Mouse (Mus musculus) liver, postnatal 0 days (tissue): Measurements from ENCODE around the gene Fpr2. TPM values are rescaled to one million over a fixed set of nuclear protein-coding genes. Genes with fewer than 3 reads are reported as not detected.
A peak's percentile ranks its signal among the peaks of the same experiment; 100 is the strongest.

ENCODE experiments used
- ATAC-seq: fragments of 200-750 bp; cut with Nextera tagmentation; 2 replicates; pipeline ENCODE4 v1.8.0; 2017; ENCODE audit warnings: mild to moderate bottlenecking, moderate library complexity
- DNase-seq: peaks from one replicate; pipeline ENCODE4 v3.0.0-alpha.2; 2016
- H3K27ac ChIP-seq: fragments of 300-500 bp; sonication (generic); 2 replicates; pipeline ENCODE4 v1.5.1; 2014; ENCODE audit warnings: antibody characterized with exemption, moderate library complexity, mild to moderate bottlenecking, low read depth
- H3K27me3 ChIP-seq: fragments of 300-500 bp; sonication (generic); 2 replicates; pipeline ENCODE4 v1.6.1; 2014; ENCODE audit warnings: low read length, control low read depth, mixed read lengths; ENCODE audit not compliant: insufficient read depth
- H3K36me3 ChIP-seq: fragments of 300-500 bp; sonication (generic); replicated peaks from 2 replicates; pipeline ENCODE4 v1.6.1; 2014; ENCODE audit warnings: mild to moderate bottlenecking, control low read depth, low read length, moderate library complexity, mixed read lengths; ENCODE audit not compliant: insufficient read depth
- H3K4me1 ChIP-seq: fragments of 300-500 bp; sonication (generic); 2 replicates; pipeline ENCODE4 v1.6.1; 2014; ENCODE audit warnings: antibody characterized with exemption, mild to moderate bottlenecking, control low read depth; ENCODE audit not compliant: insufficient read depth
- H3K4me2 ChIP-seq: fragments of 300-500 bp; sonication (generic); 2 replicates; pipeline ENCODE4 v1.6.1; 2014; ENCODE audit warnings: low read depth, mild to moderate bottlenecking, low read length, moderate library complexity, mixed read lengths
- H3K4me3 ChIP-seq: fragments of 300-500 bp; sonication (generic); 2 replicates; pipeline ENCODE4 v1.5.1; 2014; ENCODE audit warnings: low read depth, low read length
- H3K9ac ChIP-seq: fragments of 300-500 bp; sonication (generic); replicated peaks from 2 replicates; pipeline ENCODE4 v1.6.1; 2014; ENCODE audit warnings: mild to moderate bottlenecking, moderate library complexity
- H3K9me3 ChIP-seq: fragments of 300-500 bp; sonication (generic); 2 replicates; pipeline ENCODE4 v1.6.1; 2016; ENCODE audit warnings: mild to moderate bottlenecking, control low read depth, low read length, mixed read lengths
- CTCF ChIP-seq: sonication (generic); IDR thresholded peaks from 2 replicates; pipeline ENCODE4 v1.5.1; 2016; ENCODE audit warnings: antibody characterized with exemption, low read depth
- EP300 ChIP-seq: IDR thresholded peaks from 2 replicates; pipeline ENCODE4 v1.6.1; 2016; ENCODE audit warnings: antibody characterized with exemption, low read depth, mild to moderate bottlenecking
- WGBS: fragments of 180-500 bp; shearing (Covaris S2); extraction: QIAGEN DNeasy Blood & Tissue Kit; methylation state at CpG from one replicate; pipeline ENCODE4 v1.1.7; 2014; ENCODE audit not compliant: insufficient replicate concordance; 5-methylcytosine and 5-hydroxymethylcytosine counted together
- polyA plus RNA-seq: library from polyadenylated mRNA; unstranded; fragments of >200 nt; fragmentation: Nextera tagmentation; extraction: Ambion mirVana; gene quantifications from 2 replicates; pipeline ENCODE4 v1.2.1, GENCODE M21; 2015

The Fpr2 gene
- polyA plus RNA-seq, 1 experiment from 2014 or later = 9.3 TPM

GRCm38 (mm10) chr17:17871697-17872096, 15.9 kb upstream of the Fpr2 start:
- H3K9me3 ChIP-seq = no peaks in the 10 kb centered on the region
- no peak overlapping the region for H3K9ac ChIP-seq
- H3K4me2 ChIP-seq = no peak overlapping the region
- no peaks in the 10 kb centered on the region for H3K36me3 ChIP-seq
- H3K4me1 ChIP-seq = 0 out of 2 replicates have a peak, but pooled peaks cover 4% of the 10 kb centered on the region
- peak overlapping the region; percentile 56 for H3K27ac ChIP-seq
- WGBS = 31% methylated on average over 2 of the region's 2 CpGs
- H3K4me3 ChIP-seq = no peak overlapping the region
- H3K27me3 ChIP-seq = no peaks in the 10 kb centered on the region
- TF ChIP-seq EP300 (peak; percentile 77), CTCF (no peak)
- ATAC-seq (peak; percentile 68), DNase-seq (no peak)

- no peak for TF ChIP-seq EP300
- no peak for TF ChIP-seq CTCF
- Histone ChIP-seq H3K27ac (no peak overlapping the region), H3K9ac (no peak overlapping the region), H3K36me3 (no peaks in the 10 kb centered on the region), H3K9me3 (no peaks in the 10 kb centered on the region), H3K4me3 (no peak overlapping the region), H3K27me3 (no peaks in the 10 kb centered on the region), H3K4me1 (no peaks in the 10 kb centered on the region), H3K4me2 (no peak overlapping the region)
- ATAC-seq = no peak
- 62% methylated on average over 1 of the region's 1 CpGs for WGBS
- DNase-seq = no peak
Measured at GRCm38 (mm10) chr17:17879347-17879746, 8.3 kb upstream of the Fpr2 start.

- 0 out of 2 replicates have a peak overlapping the region, but pooled peaks have one; percentile 22 for H3K27ac ChIP-seq
- H3K27me3 ChIP-seq = no peaks in the 10 kb centered on the region
- H3K4me3 ChIP-seq = peak overlapping the region; percentile 19
- DNase-seq = no peak
- H3K4me1 ChIP-seq = no peaks in the 10 kb centered on the region
- no peak for ATAC-seq
- no peak overlapping the region; the same call in 1 of the 2 replicates for H3K9ac ChIP-seq
- TF ChIP-seq EP300 (no peak), CTCF (no peak)
- no peaks in the 10 kb centered on the region for H3K36me3 ChIP-seq
- WGBS = 59% methylated on average over 3 of the region's 3 CpGs
- H3K4me2 ChIP-seq = no peak overlapping the region
- H3K9me3 ChIP-seq = no peaks in the 10 kb centered on the region
Measured at GRCm38 (mm10) chr17:17882672-17883071, 5.0 kb upstream of the Fpr2 start.

- DNase-seq = no peak
- no peaks in the 10 kb centered on the region for H3K36me3 ChIP-seq
- 37% methylated on average over 1 of the region's 1 CpGs for WGBS
- H3K4me2 ChIP-seq = peak within 1 kb of the TSS; percentile 28; the same call in 1 of the 2 replicates
- TF ChIP-seq EP300 (no peak), CTCF (no peak)
- H3K4me3 ChIP-seq = peak within 1 kb of the TSS; percentile 19
- no peak for ATAC-seq
- no peak within 1 kb of the TSS; the same call in 1 of the 2 replicates for H3K9ac ChIP-seq
- H3K27me3 ChIP-seq = no peaks in the 10 kb centered on the region
- H3K27ac ChIP-seq = peak within 1 kb of the TSS; percentile 26; the same call in 1 of the 2 replicates
- H3K9me3 ChIP-seq = no peaks in the 10 kb centered on the region
- no peaks in the 10 kb centered on the region for H3K4me1 ChIP-seq
Measured at GRCm38 (mm10) chr17:17883840-17884239, 3.8 kb upstream of the Fpr2 start, which contains the start of gene Fpr1. Gene Fpr1 (minus strand): TSS chr17:17883940.

- DNase-seq = no peak
- no peak for TF ChIP-seq EP300
- TF ChIP-seq CTCF = no peak
- H3K4me2 ChIP-seq = peak overlapping the region; percentile 22; the same call in 1 of the 2 replicates
- 66% methylated on average over 2 of the region's 2 CpGs for WGBS
- 0 out of 2 replicates have a peak, but pooled peaks have one; percentile 40 for ATAC-seq
- no peak overlapping the region for H3K9ac ChIP-seq
- H3K4me3 ChIP-seq = no peak overlapping the region
- no peaks in the 10 kb centered on the region for H3K36me3 ChIP-seq
- no peaks in the 10 kb centered on the region for H3K4me1 ChIP-seq
- no peak overlapping the region for H3K27ac ChIP-seq
- no peaks in the 10 kb centered on the region for H3K27me3 ChIP-seq
- no peaks in the 10 kb centered on the region for H3K9me3 ChIP-seq
Measured at GRCm38 (mm10) chr17:17889732-17890425, 2.3 kb downstream of the Fpr2 start.

- no peak for ATAC-seq
- no peak overlapping the region for H3K4me2 ChIP-seq
- H3K36me3 ChIP-seq = no peaks in the 10 kb centered on the region
- no peaks in the 10 kb centered on the region for H3K9me3 ChIP-seq
- no peak overlapping the region for H3K27ac ChIP-seq
- no peak overlapping the region for H3K4me3 ChIP-seq
- no peaks in the 10 kb centered on the region for H3K27me3 ChIP-seq
- H3K4me1 ChIP-seq = no peaks in the 10 kb centered on the region
- H3K9ac ChIP-seq = no peak overlapping the region
- DNase-seq = no peak
- 2% methylated on average over 4 of the region's 4 CpGs for WGBS
- TF ChIP-seq CTCF = peak; percentile 77
- TF ChIP-seq EP300 = no peak
Measured at GRCm38 (mm10) chr17:17896039-17896438, 8.4 kb downstream of the Fpr2 start.
